Mouse (Mus musculus) liver, embryonic 13.5 days (tissue): ENCODE data around the gene Zfp319. TPM values are rescaled to one million over a fixed set of nuclear protein-coding genes. Genes with fewer than 3 reads are reported as not detected.

ENCODE experiments used
- ATAC-seq: fragments of 200-750 bp; cut with Nextera tagmentation; 2 replicates; pipeline ENCODE4 v1.8.0; 2017; ENCODE audit warnings: low read depth, mild to moderate bottlenecking, moderate number of reproducible peaks, moderate library complexity
- DNase-seq: peaks from one replicate; pipeline ENCODE4 v3.0.0; 2022
- H3K27ac ChIP-seq: fragments of 300-500 bp; sonication (generic); 2 replicates; pipeline ENCODE4 v1.5.1; 2015; ENCODE audit warnings: moderate library complexity, mild to moderate bottlenecking, inconsistent platforms
- H3K27me3 ChIP-seq: fragments of 300-500 bp; sonication (generic); 2 replicates; pipeline ENCODE4 v1.6.1; 2015; ENCODE audit warnings: mild to moderate bottlenecking, inconsistent platforms
- H3K36me3 ChIP-seq: fragments of 300-500 bp; sonication (generic); 2 replicates; pipeline ENCODE4 v1.6.1; 2015; ENCODE audit warnings: mild to moderate bottlenecking, inconsistent platforms
- H3K4me1 ChIP-seq: fragments of 300-500 bp; sonication (generic); replicated peaks from 2 replicates; pipeline ENCODE4 v1.6.1; 2015; ENCODE audit warnings: inconsistent platforms
- H3K4me2 ChIP-seq: fragments of 300-500 bp; sonication (generic); 2 replicates; pipeline ENCODE4 v1.6.1; 2015; ENCODE audit warnings: inconsistent platforms, mild to moderate bottlenecking, moderate library complexity
- H3K4me3 ChIP-seq: fragments of 300-500 bp; sonication (generic); replicated peaks from 2 replicates; pipeline ENCODE4 v1.5.1; 2015; ENCODE audit warnings: mild to moderate bottlenecking, inconsistent platforms
- H3K9ac ChIP-seq: fragments of 300-500 bp; sonication (generic); 2 replicates; pipeline ENCODE4 v1.6.1; 2015; ENCODE audit warnings: mild to moderate bottlenecking, inconsistent platforms
- H3K9me3 ChIP-seq: fragments of 300-500 bp; sonication (generic); replicated peaks from 2 replicates; pipeline ENCODE4 v1.6.1; 2016; ENCODE audit warnings: inconsistent platforms
- WGBS: fragments of 180-500 bp; shearing (Covaris S2); methylation state at CpG from one replicate; pipeline ENCODE4 v1.1.7; 2015; ENCODE audit not compliant: insufficient replicate concordance; 5-methylcytosine and 5-hydroxymethylcytosine counted together
- polyA plus RNA-seq: library from polyadenylated mRNA; unstranded; fragments of >200 nt; fragmentation: Nextera tagmentation; extraction: Ambion mirVana; gene quantifications from 2 replicates; pipeline ENCODE4 v1.2.1, GENCODE M21; 2015

The Zfp319 gene
- polyA plus RNA-seq, 1 experiment from 2014 or later: 0.78 TPM

DNA sequence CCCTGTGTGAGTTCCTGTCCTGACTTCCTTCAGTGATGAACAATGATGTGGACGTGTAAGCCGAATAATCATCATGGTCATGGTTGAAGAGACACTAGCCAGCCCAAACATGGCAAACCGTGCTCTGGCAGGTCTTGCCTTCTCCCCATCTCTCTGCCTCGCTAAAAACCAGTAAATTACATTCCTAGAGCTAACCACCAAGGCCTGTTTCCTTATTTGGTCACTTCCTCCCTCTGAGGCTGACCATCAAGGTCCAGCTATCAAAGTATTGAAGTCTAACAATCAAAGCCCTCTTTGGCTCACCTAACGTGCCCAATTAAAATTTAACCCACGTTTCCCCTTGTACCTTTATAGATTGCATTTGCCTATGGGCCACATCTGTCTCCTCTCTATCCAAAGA is 30.5 kb upstream of the Zfp319 start:
- 52% methylated on average over 6 of the region's 6 CpGs for WGBS
- DNase-seq: no peak

DNA sequence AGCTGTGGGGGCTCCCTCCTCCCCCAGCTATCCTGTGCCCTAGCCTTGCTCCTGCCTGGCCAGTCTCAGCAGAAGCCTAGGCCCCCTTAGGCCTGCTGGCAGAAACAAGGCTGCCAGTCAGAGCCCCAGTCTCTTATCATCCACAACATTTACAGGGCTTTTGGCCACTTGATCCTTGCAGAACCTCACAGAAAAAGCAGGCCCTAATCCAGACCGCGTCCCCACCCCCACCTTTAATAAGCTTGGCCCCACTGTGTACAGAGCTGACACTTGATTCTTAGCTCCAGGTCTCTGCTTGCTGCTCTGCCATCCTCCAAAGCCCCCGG is 29.2 kb upstream of the Zfp319 start:
- H3K4me2 ChIP-seq: peak overlapping the region; percentile 34
- DNase-seq: no peak
- 0 out of 2 replicates have a peak overlapping the region, but pooled peaks have one; percentile 39 for H3K27ac ChIP-seq
- H3K9ac ChIP-seq: peak overlapping the region; percentile 51
- no peak overlapping the region for H3K4me3 ChIP-seq
- peaks cover 42% of the 10 kb centered on the region for H3K4me1 ChIP-seq
- no peaks in the 10 kb centered on the region for H3K9me3 ChIP-seq
- no peaks in the 10 kb centered on the region for H3K36me3 ChIP-seq
- peaks cover 8% of the 10 kb centered on the region for H3K27me3 ChIP-seq
- ATAC-seq: peak; percentile 61
- 40% methylated on average over 3 of the region's 3 CpGs for WGBS

More for the DNA sequence above, 30.5 kb upstream of the Zfp319 start:
- Histone ChIP-seq H3K36me3 (no peaks in the 10 kb centered on the region), H3K4me1 (peaks cover 52% of the 10 kb centered on the region), H3K27ac (no peak overlapping the region), H3K4me2 (no peak overlapping the region), H3K9me3 (no peaks in the 10 kb centered on the region), H3K4me3 (no peak overlapping the region), H3K27me3 (no peaks in the 10 kb centered on the region), H3K9ac (no peak overlapping the region)
- ATAC-seq: no peak

DNA sequence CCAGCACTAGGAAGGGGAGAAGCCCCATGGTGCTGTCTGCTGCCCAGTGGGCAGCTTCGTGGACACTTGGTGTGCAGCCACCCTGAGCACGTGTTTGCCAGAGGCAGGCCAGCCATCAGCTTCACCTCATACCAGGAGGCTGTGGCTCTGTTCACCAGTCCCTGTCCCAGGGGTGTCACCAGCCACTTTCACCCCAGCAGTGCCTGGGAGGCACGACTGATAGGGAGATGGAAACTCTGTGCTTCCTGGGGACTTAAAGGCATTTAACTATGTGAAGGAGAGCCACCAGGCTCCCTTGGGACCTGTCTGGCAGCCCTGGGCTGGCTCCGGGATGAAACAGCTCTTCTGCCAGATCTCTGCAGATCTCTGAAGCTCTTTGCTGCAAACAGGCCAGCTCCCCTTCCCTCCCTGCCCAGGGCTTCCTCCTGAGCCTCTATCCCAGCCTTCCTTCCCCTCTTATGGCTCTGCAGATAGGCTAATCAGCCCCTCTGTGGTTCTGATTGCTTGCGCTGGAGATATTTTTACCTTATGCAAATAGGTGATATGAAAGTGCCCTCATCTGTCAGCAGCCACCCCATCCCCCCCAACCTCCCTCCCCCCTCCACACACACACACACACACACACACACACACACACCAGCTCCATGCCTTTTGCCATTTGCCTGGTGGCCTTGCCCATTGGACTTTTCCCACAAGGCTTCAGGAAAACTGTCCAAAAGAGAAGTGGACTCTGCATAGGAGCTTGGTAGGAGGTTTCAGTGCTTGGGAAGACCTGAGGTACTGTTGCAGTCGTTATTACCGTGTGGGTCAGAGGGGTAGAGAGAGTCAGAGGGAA is 28.6 kb upstream of the Zfp319 start:
- DNase-seq (no peak), ATAC-seq (peak; percentile 85)
- Histone ChIP-seq H3K4me1 (peaks cover 39% of the 10 kb centered on the region), H3K9ac (peak overlapping the region; percentile 51), H3K27ac (0 out of 2 replicates have a peak overlapping the region, but pooled peaks have one; percentile 39), H3K36me3 (no peaks in the 10 kb centered on the region), H3K27me3 (peaks cover 14% of the 10 kb centered on the region), H3K4me2 (peak overlapping the region; percentile 34), H3K4me3 (no peak overlapping the region), H3K9me3 (no peaks in the 10 kb centered on the region)
- WGBS: 19% methylated on average over 7 of the region's 7 CpGs

DNA sequence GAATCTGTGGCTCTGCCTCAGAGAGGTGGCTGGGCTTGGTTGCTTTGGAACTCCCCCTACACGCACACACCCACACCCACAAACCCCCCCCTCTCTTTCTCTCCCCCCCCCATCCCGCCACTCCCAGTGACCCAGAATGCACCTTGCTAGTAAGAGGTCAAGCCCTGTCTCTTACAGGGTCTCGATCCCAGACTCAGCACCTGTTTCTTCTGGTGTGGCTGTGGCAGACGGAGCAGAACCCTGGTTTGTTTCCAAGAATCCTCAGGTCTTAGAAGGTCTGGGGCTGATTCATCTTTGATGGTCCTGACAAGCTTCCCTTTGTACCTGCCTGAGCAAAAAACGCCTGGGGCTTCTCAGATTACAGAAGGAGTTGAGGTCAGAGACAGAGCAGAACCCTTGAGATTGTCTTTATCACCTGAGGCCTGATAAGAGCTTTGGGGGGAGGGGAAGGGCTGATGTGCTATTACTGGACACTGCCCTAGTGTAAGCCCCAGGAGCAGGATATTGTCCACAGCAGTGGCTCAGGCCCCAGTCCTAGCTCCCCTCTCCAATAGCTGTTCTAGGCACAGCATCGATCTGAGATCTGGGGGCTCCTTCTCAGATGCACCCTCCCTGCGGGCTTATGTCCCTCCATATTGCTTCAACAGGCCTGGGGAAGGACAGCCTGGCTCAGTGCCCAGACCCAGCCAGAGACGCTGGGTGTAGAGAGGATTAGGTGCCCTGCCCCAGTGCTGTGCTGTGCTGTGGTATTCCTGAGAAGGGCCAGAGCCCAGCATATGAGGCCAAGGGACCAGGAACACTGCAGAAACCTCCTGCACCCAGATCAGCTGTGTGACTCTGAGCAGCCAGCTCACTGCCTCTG is 27.0 kb upstream of the Zfp319 start:
- Histone ChIP-seq H3K4me1 (peaks cover 39% of the 10 kb centered on the region), H3K4me3 (no peak overlapping the region), H3K36me3 (no peaks in the 10 kb centered on the region), H3K27ac (no peak overlapping the region), H3K4me2 (no peak overlapping the region), H3K9ac (no peak overlapping the region), H3K9me3 (no peaks in the 10 kb centered on the region), H3K27me3 (peaks cover 30% of the 10 kb centered on the region)
- 41% methylated on average over 8 of the region's 8 CpGs for WGBS
- DNase-seq (no peak), ATAC-seq (no peak)

DNA sequence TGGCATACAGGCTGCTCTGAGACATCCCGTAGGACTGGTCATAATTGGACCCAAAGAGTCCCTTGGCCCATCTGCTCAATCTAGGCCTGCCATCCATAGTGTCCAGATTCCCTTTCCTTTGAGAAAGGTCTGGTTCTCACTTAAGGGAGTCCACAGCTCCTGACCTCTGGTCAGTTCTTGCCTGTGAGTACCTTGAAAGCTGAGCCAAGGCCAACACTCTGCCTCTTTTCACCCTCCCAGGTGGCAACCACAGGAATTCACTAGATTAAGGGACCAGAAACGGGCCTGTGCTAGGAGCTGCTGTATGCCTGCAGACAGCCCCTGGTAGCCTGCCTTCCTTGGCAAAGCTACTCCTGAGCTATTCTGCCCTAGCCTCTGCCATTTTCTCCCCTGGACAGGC is 22.9 kb upstream of the Zfp319 start:
- Histone ChIP-seq H3K4me2 (no peak overlapping the region), H3K4me1 (peaks cover 26% of the 10 kb centered on the region), H3K4me3 (no peak overlapping the region), H3K36me3 (no peaks in the 10 kb centered on the region), H3K27ac (no peak overlapping the region), H3K27me3 (peaks cover 71% of the 10 kb centered on the region), H3K9me3 (no peaks in the 10 kb centered on the region), H3K9ac (no peak overlapping the region)
- 77% methylated on average over 2 of the region's 2 CpGs for WGBS
- no peak for ATAC-seq
- DNase-seq: no peak

DNA sequence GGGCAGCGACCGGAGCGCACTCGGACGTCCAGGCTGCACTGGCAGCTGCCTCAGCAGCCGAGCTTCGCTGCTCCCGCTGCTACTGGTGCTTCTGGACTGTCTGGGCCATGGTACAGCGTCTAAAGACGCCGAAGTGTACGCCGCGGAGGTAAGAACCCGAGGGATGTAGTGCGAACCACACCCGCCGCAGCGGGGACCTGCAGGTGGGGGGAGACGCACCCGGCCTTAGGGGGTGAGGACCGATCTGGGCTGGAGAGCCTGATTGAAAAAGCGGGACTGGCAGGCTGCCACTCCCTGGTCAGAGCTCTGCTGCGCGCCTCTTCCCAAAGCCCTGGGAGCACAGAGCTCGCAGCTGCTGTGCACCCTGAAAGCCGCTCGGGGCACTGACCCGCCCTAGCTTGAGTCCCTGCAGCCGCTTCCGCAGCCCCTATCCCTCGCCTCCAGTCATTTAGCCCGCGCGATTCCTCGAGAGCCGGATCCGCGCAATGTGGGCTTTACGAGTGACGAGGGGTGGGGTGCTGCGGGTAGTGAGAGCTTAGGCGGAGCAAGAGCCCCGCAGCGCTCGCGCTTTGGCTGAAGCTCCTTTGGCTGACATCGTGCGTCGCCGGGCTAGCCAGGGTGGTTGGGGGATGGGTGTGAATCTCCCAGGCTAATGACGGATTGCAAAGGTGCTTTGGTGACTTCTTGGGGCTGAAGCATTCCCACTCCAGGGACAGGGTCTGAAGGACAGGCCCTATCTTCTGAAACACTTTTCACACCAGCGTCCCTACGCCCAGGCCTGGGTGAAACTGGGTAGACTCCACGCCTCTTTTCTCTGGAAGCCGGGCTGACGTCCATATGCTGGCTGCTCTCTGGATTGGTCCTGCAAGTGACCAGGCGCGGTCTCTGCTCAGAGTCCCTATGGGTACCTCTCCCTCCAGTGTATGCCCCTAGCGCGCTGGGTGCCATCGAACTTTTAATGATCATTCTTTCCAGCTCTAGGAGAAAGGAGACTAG is 21.4 kb upstream of the Zfp319 start:
- Histone ChIP-seq H3K36me3 (no peaks in the 10 kb centered on the region), H3K4me1 (peaks cover 13% of the 10 kb centered on the region), H3K4me3 (peak overlapping the region; percentile 59), H3K27ac (no peak overlapping the region), H3K4me2 (peak overlapping the region; percentile 70), H3K9me3 (no peaks in the 10 kb centered on the region), H3K27me3 (peaks cover 84% of the 10 kb centered on the region), H3K9ac (peak overlapping the region; percentile 49)
- 5% methylated on average over 62 of the region's 62 CpGs for WGBS
- peak; percentile 52; the same call in 1 of the 2 replicates for ATAC-seq
- no peak for DNase-seq

DNA sequence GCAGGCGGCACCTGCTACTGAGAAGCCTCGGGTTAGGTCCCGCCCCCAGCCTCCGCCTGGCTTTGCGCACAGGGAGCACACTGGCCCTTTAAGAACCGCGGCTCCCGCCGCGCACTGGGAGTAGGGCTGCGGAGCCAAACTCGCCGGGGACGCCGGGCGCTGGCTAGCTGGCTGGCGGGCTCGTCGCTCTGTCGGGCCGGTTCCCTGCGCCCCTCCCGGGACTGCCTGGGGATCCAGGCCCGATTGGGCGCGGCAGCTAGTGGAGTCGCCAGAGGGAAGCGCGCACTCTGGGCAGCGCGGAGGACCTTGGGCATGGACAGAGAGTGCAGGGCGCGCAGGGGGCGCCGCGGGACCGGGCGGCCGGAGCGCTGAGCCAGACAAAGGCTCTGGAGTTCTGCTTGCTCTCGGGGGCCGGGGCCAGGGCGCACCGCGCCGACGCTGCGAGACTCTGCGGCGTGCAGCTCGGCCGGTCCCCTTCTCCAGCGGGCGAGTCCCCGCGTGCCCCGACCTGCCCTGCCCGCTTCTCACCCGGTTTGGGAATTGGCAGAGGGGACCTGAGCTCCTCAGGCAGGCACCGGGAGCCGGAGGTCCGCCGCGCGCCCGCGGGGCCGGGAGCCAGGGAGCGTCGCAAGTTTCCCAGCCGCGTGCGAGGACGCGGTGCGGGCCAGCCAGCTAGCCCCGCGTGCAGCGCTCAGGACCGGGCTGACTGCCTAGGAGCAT is 20.6 kb upstream of the Zfp319 start, which contains the start of gene Mmp15:
Gene Mmp15, plus strand, starts transcription at position 118 of the 720 bp plus-strand sequence.
- Histone ChIP-seq H3K4me1 (peaks cover 13% of the 10 kb centered on the region; the same call in 1 of the 2 replicates), H3K36me3 (no peaks in the 10 kb centered on the region), H3K27ac (no peak within 1 kb of the TSS), H3K4me2 (peak within 1 kb of the TSS; percentile 70), H3K27me3 (peaks cover 88% of the 10 kb centered on the region), H3K9me3 (no peaks in the 10 kb centered on the region), H3K4me3 (peak within 1 kb of the TSS; percentile 59), H3K9ac (peak within 1 kb of the TSS; percentile 49)
- ATAC-seq (peak; percentile 53), DNase-seq (no peak)
- WGBS: 1% methylated on average over 71 of the region's 80 CpGs

DNA sequence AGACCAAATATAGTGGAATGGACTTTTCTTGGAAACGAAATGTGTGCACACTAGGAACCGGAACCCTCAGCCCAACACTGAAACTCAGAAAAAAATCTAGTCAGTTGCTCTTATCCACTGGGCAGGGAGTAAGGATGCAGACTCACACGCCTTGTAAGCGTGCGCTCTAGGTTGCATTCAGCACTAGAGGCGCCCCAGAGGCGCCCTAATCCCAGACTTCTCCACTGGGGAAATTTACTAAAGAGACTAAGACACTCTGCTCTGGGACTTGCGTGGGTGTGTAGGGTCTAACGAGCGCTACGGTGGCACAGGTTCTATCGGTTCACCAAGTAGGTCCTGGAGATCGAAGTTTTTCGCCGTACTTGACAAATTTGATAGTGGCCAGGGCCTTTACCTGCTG is 19.7 kb upstream of the Zfp319 start:
- ATAC-seq (no peak), DNase-seq (no peak)
- Histone ChIP-seq H3K27me3 (peaks cover 84% of the 10 kb centered on the region), H3K4me3 (peak overlapping the region; percentile 59; the same call in 1 of the 2 replicates), H3K27ac (no peak overlapping the region), H3K4me2 (peak overlapping the region; percentile 70), H3K9ac (no peak overlapping the region), H3K36me3 (no peaks in the 10 kb centered on the region), H3K4me1 (peaks cover 13% of the 10 kb centered on the region; the same call in 1 of the 2 replicates), H3K9me3 (no peaks in the 10 kb centered on the region)
- WGBS: 7% methylated on average over 15 of the region's 15 CpGs

DNA sequence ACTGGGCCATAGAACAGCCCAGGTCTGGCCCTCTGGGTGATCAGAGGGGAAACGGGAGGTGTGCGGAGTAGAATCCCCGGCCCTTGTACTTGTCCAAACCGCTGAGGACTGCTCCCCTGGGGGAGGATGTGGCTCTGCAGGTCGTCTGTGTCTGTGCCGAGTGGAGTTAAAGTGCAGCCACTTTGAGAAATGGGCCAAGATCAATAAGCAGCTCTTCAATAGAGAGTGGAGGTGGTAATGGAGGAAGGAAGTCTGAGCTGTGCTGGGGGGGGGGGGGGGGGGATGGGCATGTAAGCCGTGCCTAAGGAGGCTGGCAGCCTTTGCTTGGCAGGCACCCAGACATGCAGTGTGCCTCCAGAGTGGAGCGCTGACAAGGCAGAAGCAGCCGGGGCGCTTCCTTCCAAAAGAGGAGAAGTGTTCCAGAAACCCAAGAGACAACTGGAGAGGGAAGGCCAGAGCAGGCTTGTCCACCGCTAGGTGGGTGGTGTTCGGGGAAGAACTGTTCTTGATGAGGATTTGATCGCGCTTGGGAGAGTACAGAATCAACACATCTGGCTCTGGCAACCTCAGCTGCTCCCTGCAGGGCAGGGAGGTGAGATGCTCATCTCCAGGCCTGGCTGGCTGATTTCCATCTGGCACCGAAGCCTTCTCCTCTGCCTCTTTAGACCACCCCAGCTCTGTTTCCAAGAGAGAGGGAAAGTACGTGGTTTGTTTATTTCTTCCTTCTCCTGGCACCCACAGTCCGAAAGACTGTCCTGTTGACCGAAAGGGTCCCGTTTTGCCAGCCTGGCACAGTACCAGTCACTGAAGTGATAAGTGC is 17.3 kb upstream of the Zfp319 start:
- Histone ChIP-seq H3K9ac (no peak overlapping the region), H3K9me3 (no peaks in the 10 kb centered on the region), H3K27me3 (peaks cover 60% of the 10 kb centered on the region), H3K4me2 (no peak overlapping the region), H3K4me1 (peaks cover 13% of the 10 kb centered on the region; the same call in 1 of the 2 replicates), H3K4me3 (no peak overlapping the region), H3K27ac (no peak overlapping the region), H3K36me3 (peaks cover 5% of the 10 kb centered on the region; the same call in 1 of the 2 replicates)
- ATAC-seq (no peak), DNase-seq (no peak)
- 60% methylated on average over 18 of the region's 19 CpGs for WGBS
